Comparison of ENCODE assay signal across 15 mouse cellular contexts in genomic region chr7:125865234-125865633, GRCm38 (mm10).
DNase-seq lines count a peak whose midpoint lies in the region; ATAC-seq lines count a peak whose summit lies in the region.
"Had no signal": no experiment of that assay in that cellular context is flagged by ENCODE, and none has a peak within 500 bp of the region (broad histone marks: within the 10 kb centered on the region; RNA-seq: fewer than 3 reads in every experiment).

No protein-coding gene starts in this region.

- 42% methylated on average over 11 of the region's 11 CpGs for WGBS in hindbrain, embryonic 13.5 days
- WGBS in hindbrain, embryonic 16.5 days: 39% methylated on average over 11 of the region's 11 CpGs
- WGBS in midbrain, embryonic 10.5 days: 75% methylated on average over 11 of the region's 11 CpGs
- 60% methylated on average over 11 of the region's 11 CpGs for WGBS in midbrain, embryonic 16.5 days
- 37% methylated on average over 11 of the region's 11 CpGs for WGBS in hindbrain, embryonic 15.5 days
- 75% methylated on average over 11 of the region's 11 CpGs for WGBS in forebrain, embryonic 13.5 days

- H3K36me3 ChIP-seq in hindbrain, embryonic 13.5 days: peaks cover 18% of the 10 kb centered on the region; the same call in 1 of the 2 replicates
- no peaks in the 10 kb centered on the region for H3K36me3 ChIP-seq in hindbrain, embryonic 16.5 days (ENCODE audit: control insufficient read depth, insufficient read depth, low read length)
- peaks cover 4% of the 10 kb centered on the region; the same call in 1 of the 2 replicates for H3K36me3 ChIP-seq in midbrain, embryonic 10.5 days
- H3K36me3 ChIP-seq in midbrain, embryonic 16.5 days (ENCODE audit: control insufficient read depth, insufficient read depth, low read length): peaks cover 2% of the 10 kb centered on the region; the same call in 1 of the 2 replicates
- H3K36me3 ChIP-seq in hindbrain, embryonic 15.5 days: no peaks in the 10 kb centered on the region
- peaks cover 14% of the 10 kb centered on the region; the same call in 1 of the 2 replicates for H3K36me3 ChIP-seq in forebrain, embryonic 13.5 days (ENCODE audit: poor library complexity, severe bottlenecking)
- H3K36me3 ChIP-seq: lung, embryonic 15.5 days had no signal

- peak overlapping the region; percentile 76 for H3K27ac ChIP-seq in hindbrain, embryonic 13.5 days
- H3K27ac ChIP-seq in hindbrain, embryonic 16.5 days (ENCODE audit: low read depth, low read length): no peak overlapping the region
- H3K27ac ChIP-seq in midbrain, embryonic 10.5 days (replicated peaks): 0 out of 2 replicates have a peak overlapping the region, but pooled peaks have one; percentile 57
- H3K27ac ChIP-seq in midbrain, embryonic 16.5 days (ENCODE audit: low read length): no peak overlapping the region
- peak overlapping the region; percentile 18; the same call in 1 of the 2 replicates for H3K27ac ChIP-seq in hindbrain, embryonic 15.5 days (replicated peaks)
- no peak overlapping the region for H3K27ac ChIP-seq in forebrain, embryonic 13.5 days
- H3K27ac ChIP-seq: heart, embryonic 15.5 days; lung, embryonic 15.5 days had no signal

- peaks cover 30% of the 10 kb centered on the region for H3K4me1 ChIP-seq in hindbrain, embryonic 13.5 days (replicated peaks)
- peaks cover 4% of the 10 kb centered on the region for H3K4me1 ChIP-seq in hindbrain, embryonic 16.5 days (ENCODE audit: control insufficient read depth, insufficient read depth, low read depth, low read length)
- H3K4me1 ChIP-seq in midbrain, embryonic 10.5 days: peaks cover 13% of the 10 kb centered on the region
- H3K4me1 ChIP-seq in midbrain, embryonic 16.5 days (ENCODE audit: control insufficient read depth, insufficient read depth, low read length): no peaks in the 10 kb centered on the region
- peaks cover 21% of the 10 kb centered on the region for H3K4me1 ChIP-seq in hindbrain, embryonic 15.5 days (replicated peaks)
- H3K4me1 ChIP-seq in forebrain, embryonic 13.5 days: peaks cover under 1% of the 10 kb centered on the region; the same call in 1 of the 2 replicates

- no peak overlapping the region for H3K4me2 ChIP-seq in hindbrain, embryonic 13.5 days
- no peak overlapping the region for H3K4me2 ChIP-seq in hindbrain, embryonic 16.5 days (ENCODE audit: low read length)
- no peak overlapping the region for H3K4me2 ChIP-seq in midbrain, embryonic 16.5 days (ENCODE audit: low read length)
- H3K4me2 ChIP-seq in hindbrain, embryonic 15.5 days: no peak overlapping the region
- H3K4me2 ChIP-seq in forebrain, embryonic 13.5 days: no peak overlapping the region
- H3K4me2 ChIP-seq: heart, embryonic 15.5 days; lung, embryonic 15.5 days had no signal

- H3K9me3 ChIP-seq in hindbrain, embryonic 13.5 days: no peaks in the 10 kb centered on the region
- H3K9me3 ChIP-seq in hindbrain, embryonic 16.5 days (ENCODE audit: control insufficient read depth, low read length): no peaks in the 10 kb centered on the region
- no peaks in the 10 kb centered on the region for H3K9me3 ChIP-seq in midbrain, embryonic 10.5 days (replicated peaks)
- no peaks in the 10 kb centered on the region for H3K9me3 ChIP-seq in midbrain, embryonic 16.5 days (replicated peaks; ENCODE audit: control insufficient read depth, low read length, poor library complexity, severe bottlenecking)
- no peaks in the 10 kb centered on the region for H3K9me3 ChIP-seq in hindbrain, embryonic 15.5 days
- no peaks in the 10 kb centered on the region for H3K9me3 ChIP-seq in forebrain, embryonic 13.5 days (replicated peaks)
- H3K9me3 ChIP-seq: heart, embryonic 15.5 days; lung, embryonic 15.5 days; megakaryocyte, embryonic 14.5 days had no signal

- no peak for DNase-seq in midbrain, embryonic 10.5 days (ENCODE audit: low spot score)
- no peak for DNase-seq in cerebellum, postnatal 36 days
- no peak for DNase-seq in urinary bladder, adult 2 months (ENCODE audit: low spot score)
- DNase-seq: B cell, adult 2 months; cerebellum, postnatal 10 days; forebrain, postnatal 0 days; liver had no signal

- H3K27me3 ChIP-seq in hindbrain, embryonic 13.5 days: no peaks in the 10 kb centered on the region
- no peaks in the 10 kb centered on the region for H3K27me3 ChIP-seq in hindbrain, embryonic 16.5 days (replicated peaks; ENCODE audit: control insufficient read depth, insufficient read depth, low read length)
- no peaks in the 10 kb centered on the region for H3K27me3 ChIP-seq in midbrain, embryonic 10.5 days (ENCODE audit: low read depth, poor library complexity, severe bottlenecking)
- no peaks in the 10 kb centered on the region for H3K27me3 ChIP-seq in midbrain, embryonic 16.5 days (ENCODE audit: control insufficient read depth, insufficient read depth, low read depth, low read length)
- no peaks in the 10 kb centered on the region for H3K27me3 ChIP-seq in hindbrain, embryonic 15.5 days
- H3K27me3 ChIP-seq in forebrain, embryonic 13.5 days: no peaks in the 10 kb centered on the region
- H3K27me3 ChIP-seq: heart, embryonic 15.5 days; lung, embryonic 15.5 days had no signal

- ATAC-seq in hindbrain, embryonic 13.5 days (ENCODE audit: low FRiP score): peak; percentile 59
- ATAC-seq in hindbrain, embryonic 16.5 days: no peak
- no peak for ATAC-seq in midbrain, embryonic 16.5 days
- ATAC-seq in hindbrain, embryonic 15.5 days (ENCODE audit: low FRiP score, low read depth): peak; percentile 65
- no peak for ATAC-seq in forebrain, embryonic 13.5 days
- ATAC-seq: forebrain, postnatal 0 days had no signal

- no peak overlapping the region for H3K4me3 ChIP-seq in hindbrain, embryonic 13.5 days
- no peak overlapping the region for H3K4me3 ChIP-seq in hindbrain, embryonic 16.5 days (ENCODE audit: low read length)
- H3K4me3 ChIP-seq in midbrain, embryonic 10.5 days: no peak overlapping the region
- H3K4me3 ChIP-seq in midbrain, embryonic 16.5 days (ENCODE audit: low read depth, low read length): no peak overlapping the region
- no peak overlapping the region for H3K4me3 ChIP-seq in hindbrain, embryonic 15.5 days
- no peak overlapping the region for H3K4me3 ChIP-seq in forebrain, embryonic 13.5 days
- H3K4me3 ChIP-seq: heart, embryonic 15.5 days; lung, embryonic 15.5 days had no signal

- peak overlapping the region; percentile 30 for H3K9ac ChIP-seq in hindbrain, embryonic 13.5 days
- no peak overlapping the region for H3K9ac ChIP-seq in hindbrain, embryonic 16.5 days (ENCODE audit: low read depth, low read length)
- no peak overlapping the region for H3K9ac ChIP-seq in midbrain, embryonic 16.5 days (ENCODE audit: low read depth, low read length)
- no peak overlapping the region for H3K9ac ChIP-seq in hindbrain, embryonic 15.5 days
- H3K9ac ChIP-seq in forebrain, embryonic 13.5 days: no peak overlapping the region
- H3K9ac ChIP-seq: forebrain, postnatal 0 days; heart, embryonic 15.5 days; lung, embryonic 15.5 days had no signal

Comparison
In these comparisons a context has a peak if more than half of its experiments do, and no peak if none do; other contexts are left out.
1. ATAC-seq: peak in hindbrain, embryonic 13.5 days (single experiment) and hindbrain, embryonic 15.5 days (single experiment); none in hindbrain, embryonic 16.5 days (single experiment), midbrain, embryonic 16.5 days (single experiment) and forebrain, embryonic 13.5 days (single experiment).
2. H3K27ac ChIP-seq: peak in hindbrain, embryonic 13.5 days (single experiment), midbrain, embryonic 10.5 days (single experiment) and hindbrain, embryonic 15.5 days (single experiment); none in hindbrain, embryonic 16.5 days (single experiment), midbrain, embryonic 16.5 days (single experiment) and forebrain, embryonic 13.5 days (single experiment).